Mouse (Mus musculus): Measurements from ENCODE around the gene Dcaf12l2. TPM values are rescaled to one million over a fixed set of nuclear protein-coding genes. Genes with fewer than 3 reads are reported as not detected.

Dcaf12l2 gene
- 1 to 10 TPM; 1.5 TPM for total RNA-seq (2021)
- long read RNA-seq, experiment 1, partial matches to known transcripts, result 0 of 3 reads
- long read RNA-seq, experiment 1, other reads (novel, unspliced or antisense), result 0 of 3 reads
- long read RNA-seq, experiment 2, partial matches to known transcripts, result 0 of 2 reads
- long read RNA-seq, experiment 2, other reads (novel, unspliced or antisense), result 0 of 2 reads

GRCm38 (mm10) chrX:44367646-44368521 lies at the start of gene Dcaf12l2:
Gene Dcaf12l2, minus strand, starts transcription at chrX:44368342.
- TF ChIP-seq CTCF (IDR thresholded peaks at IDR 0.05), result no peak
- intact Hi-C loops (cut with DNase I), result no loop called here
- DNase-seq (ENCODE audit: extremely low spot score in 1 of 2, low spot score in 2 of 2), result peak; percentile 9 to 17
- peak within 1 kb of the TSS; percentile 51 for H3K4me3 ChIP-seq
- H3K27ac ChIP-seq, result no peak within 1 kb of the TSS

GRCm38 (mm10) chrX:44367280-44367645 lies 879 bp downstream of the Dcaf12l2 start:
- Histone ChIP-seq H3K27ac (no peak overlapping the region), H3K4me3 (peak overlapping the region; percentile 51)
- DNase-seq (ENCODE audit: extremely low spot score in 1 of 2, low spot score in 2 of 2), result no peak
- no peak for TF ChIP-seq CTCF (IDR thresholded peaks at IDR 0.05)
- intact Hi-C loops (cut with DNase I), result no loop called here
